Mouse (Mus musculus) embryo, embryonic 10.5 days (tissue): ENCODE results near the gene Arhgap6.
"Not testable (repeated sequence)": the region's sequence is repeated elsewhere in the genome, so short reads cannot be mapped to it uniquely, and the experiment has no call there.

Source experiments
- DNase-seq: peaks from one replicate; pipeline ENCODE4 v3.0.0-alpha.2; 2015; ENCODE audit warnings: low spot score

Gene Arhgap6

GRCm38 (mm10) chrX:169308559-169308958 lies 513.7 kb downstream of the Arhgap6 start:
- no peak for DNase-seq

GRCm38 (mm10) chrX:169319066-169319760 lies 524.3 kb downstream of the Arhgap6 start:
- DNase-seq, result no peak

- DNase-seq, result peak; percentile 89
These were observed 525.2 kb downstream of the Arhgap6 start, which contains the start of gene Hccs for GRCm38 (mm10) chrX:169319945-169320667. Hccs (minus strand) TSS chrX:169320372.

GRCm38 (mm10) chrX:169320668-169321005 lies 525.7 kb downstream of the Arhgap6 start:
- DNase-seq, result not testable (repeated sequence)

GRCm38 (mm10) chrX:169325929-169326595 lies 531.2 kb downstream of the Arhgap6 start:
- DNase-seq, result no peak

GRCm38 (mm10) chrX:169332264-169332663 lies 537.4 kb downstream of the Arhgap6 start:
- DNase-seq, result peak; percentile 61

- DNase-seq, result no peak
These were observed 542.7 kb downstream of the Arhgap6 start for GRCm38 (mm10) chrX:169337559-169337958.

GRCm38 (mm10) chrX:169338213-169338612 lies 543.3 kb downstream of the Arhgap6 start:
- DNase-seq, result no peak
